Mouse (Mus musculus): Measurements from ENCODE around the gene Trub2. TPM values are rescaled to one million over a fixed set of nuclear protein-coding genes. Genes with fewer than 3 reads are reported as not detected.
A peak's percentile ranks its signal among the peaks of the same experiment; 100 is the strongest.

Gene Trub2
- polyA plus RNA-seq, 1 experiment from 2014 or later, result 32.0 TPM

- 81% methylated on average over 4 of the region's 4 CpGs for WGBS
- H3K36me3 ChIP-seq, result peaks cover 66% of the 10 kb centered on the region
- H3K9me3 ChIP-seq, result no peaks in the 10 kb centered on the region
Measured at GRCm38 (mm10) chr2:29738799-29739198, 49.5 kb downstream of the Trub2 start.

GRCm38 (mm10) chr2:29737209-29737925 is 50.9 kb downstream of the Trub2 start:
- 92% methylated on average over 12 of the region's 12 CpGs for WGBS
- no peaks in the 10 kb centered on the region for H3K27me3 ChIP-seq
- no peaks in the 10 kb centered on the region for H3K9me3 ChIP-seq
- H3K4me2 ChIP-seq, result no peak overlapping the region
- H3K36me3 ChIP-seq, result peaks cover 81% of the 10 kb centered on the region
- no peak overlapping the region for H3K27ac ChIP-seq (replicated peaks)
- no peak overlapping the region for H3K9ac ChIP-seq
- H3K4me1 ChIP-seq (replicated peaks), result no peaks in the 10 kb centered on the region
- no peak for ATAC-seq (ENCODE audit: low read depth)
- H3K4me3 ChIP-seq, result no peak overlapping the region

More at GRCm38 (mm10) chr2:29738799-29739198, 49.5 kb downstream of the Trub2 start:
- Histone ChIP-seq H3K27me3 (no peaks in the 10 kb centered on the region), H3K4me2 (no peak overlapping the region), H3K4me1 (replicated peaks) (no peaks in the 10 kb centered on the region), H3K9ac (no peak overlapping the region), H3K27ac (replicated peaks) (no peak overlapping the region), H3K4me3 (no peak overlapping the region)
- ATAC-seq (ENCODE audit: low read depth), result no peak

- Histone ChIP-seq H3K9ac (no peak overlapping the region), H3K4me1 (replicated peaks) (no peaks in the 10 kb centered on the region), H3K27me3 (no peaks in the 10 kb centered on the region), H3K27ac (replicated peaks) (no peak overlapping the region), H3K9me3 (no peaks in the 10 kb centered on the region), H3K4me3 (no peak overlapping the region), H3K36me3 (peaks cover 93% of the 10 kb centered on the region), H3K4me2 (no peak overlapping the region)
- WGBS, result 93% methylated on average over 12 of the region's 12 CpGs
- no peak for ATAC-seq (ENCODE audit: low read depth)
Measured at GRCm38 (mm10) chr2:29735708-29736107, 52.6 kb downstream of the Trub2 start.

GRCm38 (mm10) chr2:29733348-29733747 is 55.0 kb downstream of the Trub2 start:
- WGBS, result 95% methylated on average over 5 of the region's 5 CpGs
- Histone ChIP-seq H3K9ac (no peak overlapping the region), H3K27me3 (no peaks in the 10 kb centered on the region), H3K4me2 (no peak overlapping the region), H3K27ac (replicated peaks) (no peak overlapping the region), H3K4me3 (no peak overlapping the region), H3K36me3 (peaks cover 94% of the 10 kb centered on the region), H3K4me1 (replicated peaks) (no peaks in the 10 kb centered on the region), H3K9me3 (no peaks in the 10 kb centered on the region)
- ATAC-seq (ENCODE audit: low read depth), result no peak

GRCm38 (mm10) chr2:29732559-29732958 is 55.7 kb downstream of the Trub2 start:
- no peak overlapping the region for H3K27ac ChIP-seq (replicated peaks)
- peaks cover 94% of the 10 kb centered on the region for H3K36me3 ChIP-seq
- no peaks in the 10 kb centered on the region for H3K4me1 ChIP-seq (replicated peaks)
- no peak for ATAC-seq (ENCODE audit: low read depth)
- no peak overlapping the region for H3K4me3 ChIP-seq
- no peaks in the 10 kb centered on the region for H3K27me3 ChIP-seq
- H3K9ac ChIP-seq, result no peak overlapping the region
- H3K9me3 ChIP-seq, result no peaks in the 10 kb centered on the region
- no peak overlapping the region for H3K4me2 ChIP-seq
- 94% methylated on average over 10 of the region's 10 CpGs for WGBS

- Histone ChIP-seq H3K9ac (no peak overlapping the region), H3K36me3 (peaks cover 94% of the 10 kb centered on the region), H3K4me1 (replicated peaks) (no peaks in the 10 kb centered on the region), H3K4me3 (no peak overlapping the region), H3K4me2 (no peak overlapping the region), H3K27me3 (no peaks in the 10 kb centered on the region), H3K27ac (replicated peaks) (no peak overlapping the region), H3K9me3 (no peaks in the 10 kb centered on the region)
- 81% methylated on average over 3 of the region's 3 CpGs for WGBS
- no peak for ATAC-seq (ENCODE audit: low read depth)
Measured at GRCm38 (mm10) chr2:29731545-29731944, 56.8 kb downstream of the Trub2 start.

GRCm38 (mm10) chr2:29729500-29729899 is 58.8 kb downstream of the Trub2 start:
- Histone ChIP-seq H3K27ac (replicated peaks) (no peak overlapping the region), H3K36me3 (peaks cover 95% of the 10 kb centered on the region), H3K4me1 (replicated peaks) (no peaks in the 10 kb centered on the region), H3K27me3 (no peaks in the 10 kb centered on the region), H3K4me2 (no peak overlapping the region), H3K9me3 (no peaks in the 10 kb centered on the region), H3K4me3 (no peak overlapping the region), H3K9ac (no peak overlapping the region)
- ATAC-seq (ENCODE audit: low read depth), result no peak
- 57% methylated on average over 2 of the region's 2 CpGs for WGBS

GRCm38 (mm10) chr2:29724664-29725365 is 63.5 kb downstream of the Trub2 start:
- no peak for ATAC-seq (ENCODE audit: low read depth)
- H3K4me3 ChIP-seq, result no peak overlapping the region
- H3K27me3 ChIP-seq, result no peaks in the 10 kb centered on the region
- no peak overlapping the region for H3K27ac ChIP-seq (replicated peaks)
- H3K9ac ChIP-seq, result no peak overlapping the region
- no peak overlapping the region for H3K4me2 ChIP-seq
- no peaks in the 10 kb centered on the region for H3K4me1 ChIP-seq (replicated peaks)
- H3K9me3 ChIP-seq, result no peaks in the 10 kb centered on the region
- peaks cover 96% of the 10 kb centered on the region for H3K36me3 ChIP-seq
- WGBS, result 85% methylated on average over 5 of the region's 5 CpGs

GRCm38 (mm10) chr2:29723132-29723531 is 65.2 kb downstream of the Trub2 start:
- Histone ChIP-seq H3K9me3 (no peaks in the 10 kb centered on the region), H3K27ac (replicated peaks) (no peak overlapping the region), H3K27me3 (no peaks in the 10 kb centered on the region), H3K4me3 (no peak overlapping the region), H3K36me3 (peaks cover 95% of the 10 kb centered on the region), H3K4me1 (replicated peaks) (no peaks in the 10 kb centered on the region), H3K4me2 (no peak overlapping the region), H3K9ac (no peak overlapping the region)
- no peak for ATAC-seq (ENCODE audit: low read depth)
- 96% methylated on average over 3 of the region's 3 CpGs for WGBS

- peaks cover 88% of the 10 kb centered on the region for H3K36me3 ChIP-seq
- no peaks in the 10 kb centered on the region for H3K27me3 ChIP-seq
- no peak overlapping the region for H3K27ac ChIP-seq (replicated peaks)
- ATAC-seq (ENCODE audit: low read depth), result no peak
- WGBS, result 92% methylated on average over 5 of the region's 5 CpGs
- no peaks in the 10 kb centered on the region for H3K9me3 ChIP-seq
- H3K4me3 ChIP-seq, result no peak overlapping the region
- no peak overlapping the region for H3K9ac ChIP-seq
- peaks cover 15% of the 10 kb centered on the region; the same call in 1 of the 2 replicates for H3K4me1 ChIP-seq (replicated peaks)
- H3K4me2 ChIP-seq, result no peak overlapping the region
Measured at GRCm38 (mm10) chr2:29718581-29718980, 69.7 kb downstream of the Trub2 start.

GRCm38 (mm10) chr2:29716691-29717090 is 71.6 kb downstream of the Trub2 start:
- Histone ChIP-seq H3K4me2 (no peak overlapping the region), H3K27me3 (no peaks in the 10 kb centered on the region), H3K9me3 (no peaks in the 10 kb centered on the region), H3K9ac (no peak overlapping the region), H3K4me3 (no peak overlapping the region), H3K27ac (replicated peaks) (0 out of 2 replicates have a peak overlapping the region, but pooled peaks have one; percentile 28), H3K36me3 (peaks cover 81% of the 10 kb centered on the region), H3K4me1 (replicated peaks) (peaks cover 15% of the 10 kb centered on the region; the same call in 1 of the 2 replicates)
- ATAC-seq (ENCODE audit: low read depth), result peak; percentile 43; the same call in 1 of the 2 replicates
- 22% methylated on average over 6 of the region's 6 CpGs for WGBS

- peak overlapping the region; percentile 28; the same call in 1 of the 2 replicates for H3K27ac ChIP-seq (replicated peaks)
Measured at GRCm38 (mm10) chr2:29716143-29716542, 72.2 kb downstream of the Trub2 start.

More at GRCm38 (mm10) chr2:29716143-29716542, 72.2 kb downstream of the Trub2 start:
- Histone ChIP-seq H3K36me3 (peaks cover 81% of the 10 kb centered on the region), H3K4me2 (no peak overlapping the region), H3K4me3 (no peak overlapping the region), H3K4me1 (replicated peaks) (peaks cover 15% of the 10 kb centered on the region; the same call in 1 of the 2 replicates), H3K9me3 (no peaks in the 10 kb centered on the region), H3K9ac (no peak overlapping the region), H3K27me3 (no peaks in the 10 kb centered on the region)
- 53% methylated on average over 7 of the region's 7 CpGs for WGBS
- ATAC-seq (ENCODE audit: low read depth), result no peak

All from neural tube, embryonic 13.5 days (tissue).